Mouse (Mus musculus) cerebellum, adult 11 months (tissue): Measurements from ENCODE around the gene Ctcfl.

Source experiments
- DNase-seq: peaks from one replicate; pipeline ENCODE4 v3.0.0; 2022

Gene Ctcfl

DNA sequence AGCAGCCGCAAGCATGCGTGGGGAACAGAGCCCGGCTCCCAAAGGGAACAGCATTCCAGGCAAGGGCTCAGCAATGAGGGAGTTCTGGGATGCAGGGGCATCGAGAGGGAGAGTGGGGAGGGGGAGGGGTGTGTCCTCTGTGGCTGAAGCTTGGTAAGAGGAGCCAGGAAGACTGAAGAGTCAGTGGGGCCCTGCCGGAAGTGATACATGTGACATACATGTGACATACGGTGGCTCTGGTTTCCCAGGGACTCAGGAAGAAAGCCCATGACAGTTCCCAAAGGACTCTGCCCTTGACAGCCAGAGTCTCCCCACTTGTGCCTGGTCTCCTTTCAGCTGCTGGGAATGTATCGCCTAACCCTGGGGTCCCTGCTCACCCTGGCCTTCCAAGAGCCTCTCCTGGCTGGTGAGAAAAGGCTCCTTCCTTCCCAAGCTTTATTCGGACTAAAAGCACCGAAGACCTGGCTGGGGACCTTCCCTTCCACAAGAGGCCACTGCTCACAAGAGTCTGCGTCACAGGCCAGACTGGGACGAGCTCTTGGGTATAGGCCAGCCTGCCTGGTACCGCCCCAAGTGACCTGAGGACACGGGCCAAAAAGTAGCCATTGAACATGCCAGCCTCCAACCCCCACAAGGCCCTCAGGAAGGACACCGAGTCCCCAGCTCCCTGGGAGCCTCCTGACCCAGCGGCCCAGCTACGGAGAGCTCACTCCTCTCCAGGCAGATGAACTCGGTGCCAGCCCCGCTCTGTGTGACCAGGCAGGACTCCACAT lies 74.9 kb downstream of the Ctcfl start:
- DNase-seq = no peak
